Mouse (Mus musculus) stomach, embryonic 15.5 days (tissue): ENCODE measurements around the gene Dusp1. TPM values are rescaled to one million over a fixed set of nuclear protein-coding genes. Genes with fewer than 3 reads are reported as not detected.

Experiments used
- ATAC-seq: fragments of 200-750 bp; cut with Nextera tagmentation; 2 replicates; pipeline ENCODE4 v1.8.0; 2017; ENCODE audit warnings: low read depth, moderate number of reproducible peaks, moderate TSS enrichment; ENCODE audit not compliant: insufficient read depth, low FRiP score
- H3K27ac ChIP-seq: fragments of 300-500 bp; sonication (generic); 2 replicates; pipeline ENCODE4 v1.5.1; 2015; ENCODE audit warnings: mild to moderate bottlenecking, inconsistent platforms
- H3K27me3 ChIP-seq: fragments of 300-500 bp; sonication (generic); replicated peaks from 2 replicates; pipeline ENCODE4 v1.6.1; 2015; ENCODE audit warnings: inconsistent platforms
- H3K36me3 ChIP-seq: fragments of 300-500 bp; sonication (generic); 2 replicates; pipeline ENCODE4 v1.6.1; 2015; ENCODE audit warnings: inconsistent platforms
- H3K4me1 ChIP-seq: fragments of 300-500 bp; sonication (generic); 2 replicates; pipeline ENCODE4 v1.6.1; 2015; ENCODE audit warnings: inconsistent platforms
- H3K4me2 ChIP-seq: fragments of 300-500 bp; sonication (generic); 2 replicates; pipeline ENCODE4 v1.6.1; 2015; ENCODE audit warnings: mild to moderate bottlenecking, inconsistent platforms
- H3K4me3 ChIP-seq: fragments of 300-500 bp; sonication (generic); replicated peaks from 2 replicates; pipeline ENCODE4 v1.5.1; 2015; ENCODE audit warnings: inconsistent platforms
- H3K9ac ChIP-seq: fragments of 300-500 bp; sonication (generic); 2 replicates; pipeline ENCODE4 v1.6.1; 2015; ENCODE audit warnings: inconsistent platforms
- H3K9me3 ChIP-seq: fragments of 300-500 bp; sonication (generic); 2 replicates; pipeline ENCODE4 v1.6.1; 2016; ENCODE audit warnings: inconsistent platforms
- WGBS: fragments of 180-500 bp; shearing (Covaris S2); methylation state at CpG from one replicate; pipeline ENCODE4 v1.1.7; 2015; 5-methylcytosine and 5-hydroxymethylcytosine counted together
- polyA plus RNA-seq: library from polyadenylated mRNA; unstranded; fragments of >200 nt; fragmentation: Nextera tagmentation; extraction: Ambion mirVana; gene quantifications from 2 replicates; pipeline ENCODE4 v1.2.1, GENCODE M21; 2015

Gene Dusp1
- polyA plus RNA-seq, 1 experiment from 2014 or later = 19.3 TPM

- no peaks in the 10 kb centered on the region for H3K27me3 ChIP-seq
- H3K9me3 ChIP-seq = no peaks in the 10 kb centered on the region
- ATAC-seq = no peak
- peak overlapping the region; percentile 98 for H3K27ac ChIP-seq
- H3K36me3 ChIP-seq = no peaks in the 10 kb centered on the region
- H3K4me2 ChIP-seq = peak overlapping the region; percentile 89
- peaks cover 62% of the 10 kb centered on the region for H3K4me1 ChIP-seq
- 15% methylated on average over 24 of the region's 24 CpGs for WGBS
- H3K4me3 ChIP-seq = peak overlapping the region; percentile 73
- H3K9ac ChIP-seq = peak overlapping the region; percentile 79; the same call in 1 of the 2 replicates
Measured at GRCm38 (mm10) chr17:26506997-26507871, 54.7 kb downstream of the Dusp1 start.

GRCm38 (mm10) chr17:26506031-26506641 is 55.8 kb downstream of the Dusp1 start:
- no peaks in the 10 kb centered on the region for H3K27me3 ChIP-seq
- no peaks in the 10 kb centered on the region for H3K9me3 ChIP-seq
- peak overlapping the region; percentile 73 for H3K4me3 ChIP-seq
- ATAC-seq = no peak
- peaks cover 51% of the 10 kb centered on the region for H3K4me1 ChIP-seq
- WGBS = 72% methylated on average over 14 of the region's 14 CpGs
- H3K27ac ChIP-seq = no peak overlapping the region
- H3K4me2 ChIP-seq = peak overlapping the region; percentile 89
- H3K9ac ChIP-seq = no peak overlapping the region
- no peaks in the 10 kb centered on the region for H3K36me3 ChIP-seq

- Histone ChIP-seq H3K4me2 (no peak overlapping the region), H3K9me3 (no peaks in the 10 kb centered on the region), H3K4me3 (no peak overlapping the region), H3K4me1 (peaks cover 46% of the 10 kb centered on the region), H3K9ac (no peak overlapping the region), H3K27ac (no peak overlapping the region), H3K36me3 (no peaks in the 10 kb centered on the region), H3K27me3 (no peaks in the 10 kb centered on the region)
- no peak for ATAC-seq
- WGBS = 73% methylated on average over 3 of the region's 3 CpGs
Measured at GRCm38 (mm10) chr17:26505181-26505581, 56.7 kb downstream of the Dusp1 start.

- no peak overlapping the region for H3K4me3 ChIP-seq
- H3K36me3 ChIP-seq = no peaks in the 10 kb centered on the region
- peaks cover 37% of the 10 kb centered on the region for H3K4me1 ChIP-seq
- H3K4me2 ChIP-seq = peak overlapping the region; percentile 53; the same call in 1 of the 2 replicates
- H3K9me3 ChIP-seq = no peaks in the 10 kb centered on the region
- no peak for ATAC-seq
- peak overlapping the region; percentile 85 for H3K27ac ChIP-seq
- no peaks in the 10 kb centered on the region for H3K27me3 ChIP-seq
- no peak overlapping the region for H3K9ac ChIP-seq
- WGBS = 32% methylated on average over 11 of the region's 11 CpGs
Measured at GRCm38 (mm10) chr17:26503981-26504671, 57.8 kb downstream of the Dusp1 start.

- Histone ChIP-seq H3K36me3 (no peaks in the 10 kb centered on the region), H3K4me3 (peak overlapping the region; percentile 18), H3K9me3 (no peaks in the 10 kb centered on the region), H3K27ac (peak overlapping the region; percentile 85), H3K27me3 (no peaks in the 10 kb centered on the region), H3K4me2 (peak overlapping the region; percentile 53), H3K4me1 (peaks cover 36% of the 10 kb centered on the region), H3K9ac (no peak overlapping the region)
- peak; percentile 51 for ATAC-seq
- 5% methylated on average over 20 of the region's 20 CpGs for WGBS
Measured at GRCm38 (mm10) chr17:26502808-26503671, 58.9 kb downstream of the Dusp1 start.

GRCm38 (mm10) chr17:26501826-26502225 is 60.1 kb downstream of the Dusp1 start:
- Histone ChIP-seq H3K4me1 (peaks cover 33% of the 10 kb centered on the region), H3K9me3 (no peaks in the 10 kb centered on the region), H3K27ac (no peak overlapping the region), H3K36me3 (no peaks in the 10 kb centered on the region), H3K9ac (no peak overlapping the region), H3K4me3 (no peak overlapping the region), H3K4me2 (no peak overlapping the region), H3K27me3 (no peaks in the 10 kb centered on the region)
- WGBS = 81% methylated on average over 5 of the region's 5 CpGs
- no peak for ATAC-seq

- Histone ChIP-seq H3K4me2 (no peak overlapping the region), H3K9me3 (no peaks in the 10 kb centered on the region), H3K9ac (no peak overlapping the region), H3K4me3 (no peak overlapping the region), H3K36me3 (no peaks in the 10 kb centered on the region), H3K27me3 (no peaks in the 10 kb centered on the region), H3K27ac (no peak overlapping the region), H3K4me1 (peaks cover 7% of the 10 kb centered on the region; the same call in 1 of the 2 replicates)
- ATAC-seq = no peak
- 31% methylated on average over 1 of the region's 1 CpGs for WGBS
Measured at GRCm38 (mm10) chr17:26498626-26499025, 63.3 kb downstream of the Dusp1 start.

GRCm38 (mm10) chr17:26497416-26497923 is 64.5 kb downstream of the Dusp1 start:
- Histone ChIP-seq H3K4me1 (no peaks in the 10 kb centered on the region), H3K27me3 (no peaks in the 10 kb centered on the region), H3K9me3 (no peaks in the 10 kb centered on the region), H3K27ac (no peak overlapping the region), H3K36me3 (no peaks in the 10 kb centered on the region), H3K4me3 (no peak overlapping the region), H3K9ac (no peak overlapping the region), H3K4me2 (no peak overlapping the region)
- ATAC-seq = no peak
- WGBS = 67% methylated on average over 5 of the region's 5 CpGs

- Histone ChIP-seq H3K4me2 (no peak overlapping the region), H3K36me3 (no peaks in the 10 kb centered on the region), H3K4me3 (no peak overlapping the region), H3K27me3 (no peaks in the 10 kb centered on the region), H3K9me3 (no peaks in the 10 kb centered on the region), H3K9ac (no peak overlapping the region), H3K4me1 (no peaks in the 10 kb centered on the region), H3K27ac (no peak overlapping the region)
- ATAC-seq = no peak
- 81% methylated on average over 4 of the region's 4 CpGs for WGBS
Measured at GRCm38 (mm10) chr17:26494642-26495468, 67.1 kb downstream of the Dusp1 start.

GRCm38 (mm10) chr17:26492246-26492645 is 69.7 kb downstream of the Dusp1 start:
- no peak overlapping the region for H3K4me3 ChIP-seq
- no peaks in the 10 kb centered on the region for H3K9me3 ChIP-seq
- WGBS = 78% methylated on average over 3 of the region's 3 CpGs
- no peak for ATAC-seq
- no peaks in the 10 kb centered on the region for H3K4me1 ChIP-seq
- no peaks in the 10 kb centered on the region for H3K27me3 ChIP-seq
- H3K27ac ChIP-seq = no peak overlapping the region
- no peak overlapping the region for H3K9ac ChIP-seq
- no peak overlapping the region for H3K4me2 ChIP-seq
- H3K36me3 ChIP-seq = no peaks in the 10 kb centered on the region
